In the genomic region with DNA sequence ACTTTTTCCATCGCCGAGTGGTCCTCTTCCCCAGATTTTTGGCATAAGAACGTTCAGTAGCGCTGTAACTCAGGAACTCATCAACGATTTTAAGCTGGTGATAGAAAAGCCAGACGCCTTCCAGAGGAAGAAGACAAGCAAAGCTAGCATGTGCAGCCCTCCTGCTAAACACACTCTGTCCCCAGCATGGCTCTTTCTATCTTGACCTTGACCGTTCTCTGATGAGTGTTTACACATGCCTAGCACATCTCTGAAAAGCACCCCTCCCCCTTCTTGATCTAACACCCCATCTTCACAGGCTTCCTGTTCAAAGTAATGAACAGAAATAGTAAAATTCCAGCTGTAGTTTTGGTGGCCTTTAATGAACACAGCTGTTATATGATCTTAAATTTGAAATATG, we compare ENCODE assay signal across 32 mouse cellular contexts. TPM values are rescaled to one million over a fixed set of nuclear protein-coding genes. Genes with fewer than 3 reads are reported as not detected.
A peak's percentile ranks its signal among the peaks of the same experiment; 100 is the strongest.
DNase-seq lines count a peak whose midpoint lies in the region; ATAC-seq and TF ChIP-seq lines count a peak whose summit lies in the region.
"Had no signal": no experiment of that assay in that cellular context is flagged by ENCODE, and none has a peak within 500 bp of the region (broad histone marks: within the 10 kb centered on the region; RNA-seq: fewer than 3 reads in every experiment).

No protein-coding gene starts in this region.

- no peak for DNase-seq in gastrocnemius, adult 2 months
- DNase-seq in gastrocnemius, adult 8-10 months (ENCODE audit: low spot score in 2 of 2) = no peak
- DNase-seq in heart, postnatal 36 days = no peak
- no peak for DNase-seq in lung, adult 18-20 months
- peak; percentile 46 for DNase-seq in lung, postnatal 36 days
- DNase-seq in thymus, adult 18-20 months = no peak
- DNase-seq: adrenal gland, postnatal 10 days; cerebellum, adult 11-12 months; cerebellum, adult 9-11 months; embryo, embryonic 11 days; gastrocnemius, postnatal 36 days; kidney, adult 11 months; layer of hippocampus, postnatal 36 days; left cerebral cortex, postnatal 4 days; liver, postnatal 0 days; right cerebral cortex, adult 18-20 months; spleen, adult 18-20 months; thymus, postnatal 36 days had no signal

- no peak for ATAC-seq in heart, embryonic 12.5 days (ENCODE audit: insufficient number of reproducible peaks, low FRiP score)
- ATAC-seq in lung, embryonic 15.5 days (ENCODE audit: borderline replicate concordance, extremely low read depth, low FRiP score, low TSS enrichment) = no peak
- ATAC-seq: forebrain, embryonic 14.5 days; inflammation-experienced regulatory T-cells, adult 6 months; liver, embryonic 12.5 days; liver, postnatal 0 days; Patski had no signal

- H3K4me2 ChIP-seq in heart, embryonic 12.5 days = no peak overlapping the region
- H3K4me2 ChIP-seq in lung, embryonic 15.5 days = no peak overlapping the region
- H3K4me2 ChIP-seq: embryonic facial prominence, embryonic 12.5 days; hindbrain, embryonic 15.5 days; kidney, embryonic 15.5 days; liver, embryonic 12.5 days; midbrain, embryonic 12.5 days; neural tube, embryonic 12.5 days had no signal

- peaks cover 64% of the 10 kb centered on the region for H3K4me1 ChIP-seq in heart, embryonic 12.5 days (replicated peaks)
- peaks cover 76% of the 10 kb centered on the region for H3K4me1 ChIP-seq in lung, embryonic 15.5 days

- no peak for TF ChIP-seq CTCF in gastrocnemius, adult 2 months (IDR thresholded peaks at IDR 0.05)

- H3K9me3 ChIP-seq in heart, embryonic 12.5 days (replicated peaks) = no peaks in the 10 kb centered on the region
- H3K9me3 ChIP-seq in lung, embryonic 15.5 days = no peaks in the 10 kb centered on the region
- H3K9me3 ChIP-seq: embryonic facial prominence, embryonic 12.5 days; hindbrain, embryonic 10.5 days; hindbrain, embryonic 15.5 days; kidney, embryonic 15.5 days; liver, embryonic 12.5 days; midbrain, embryonic 12.5 days; neural tube, embryonic 12.5 days had no signal

- H3K27me3 ChIP-seq in heart, embryonic 12.5 days (replicated peaks) = no peaks in the 10 kb centered on the region
- no peaks in the 10 kb centered on the region for H3K27me3 ChIP-seq in lung, embryonic 15.5 days
- H3K27me3 ChIP-seq: embryonic facial prominence, embryonic 12.5 days; hindbrain, embryonic 15.5 days; kidney, embryonic 15.5 days; liver, embryonic 12.5 days; midbrain, embryonic 12.5 days; neural tube, embryonic 12.5 days; Patski had no signal

- H3K9ac ChIP-seq in heart, embryonic 12.5 days = no peak overlapping the region
- no peak overlapping the region for H3K9ac ChIP-seq in lung, embryonic 15.5 days
- H3K9ac ChIP-seq: embryonic facial prominence, embryonic 12.5 days; hindbrain, embryonic 15.5 days; kidney, embryonic 15.5 days; liver, embryonic 12.5 days; liver, postnatal 0 days; midbrain, embryonic 12.5 days; neural tube, embryonic 12.5 days had no signal

- peak overlapping the region; percentile 24; the same call in 1 of the 2 replicates for H3K27ac ChIP-seq in gastrocnemius, adult 2 months
- peak overlapping the region; percentile 41; the same call in 1 of the 2 replicates for H3K27ac ChIP-seq in heart, embryonic 12.5 days (ENCODE audit: poor library complexity, severe bottlenecking)
- H3K27ac ChIP-seq in lung, embryonic 15.5 days = 0 out of 2 replicates have a peak overlapping the region, but pooled peaks have one; percentile 4
- H3K27ac ChIP-seq: embryonic facial prominence, embryonic 12.5 days; hindbrain, embryonic 10.5 days; hindbrain, embryonic 15.5 days; liver, embryonic 12.5 days; midbrain, embryonic 12.5 days; neural tube, embryonic 12.5 days had no signal

- intact Hi-C loops in gastrocnemius, adult 2 months (cut with DNase I) = no loop called here
- intact Hi-C loops in heart, postnatal 36 days (cut with DNase I) = no loop called here

- no peaks in the 10 kb centered on the region for H3K36me3 ChIP-seq in heart, embryonic 12.5 days
- no peaks in the 10 kb centered on the region for H3K36me3 ChIP-seq in lung, embryonic 15.5 days
- H3K36me3 ChIP-seq: embryonic facial prominence, embryonic 12.5 days; hindbrain, embryonic 15.5 days; midbrain, embryonic 12.5 days; neural tube, embryonic 12.5 days had no signal

- H3K4me3 ChIP-seq in gastrocnemius, adult 2 months = no peak overlapping the region
- no peak overlapping the region for H3K4me3 ChIP-seq in heart, embryonic 12.5 days
- H3K4me3 ChIP-seq in lung, embryonic 15.5 days = no peak overlapping the region
- H3K4me3 ChIP-seq: embryonic facial prominence, embryonic 12.5 days; hindbrain, embryonic 10.5 days; hindbrain, embryonic 15.5 days; kidney, embryonic 15.5 days; liver, embryonic 12.5 days; midbrain, embryonic 12.5 days; myocyte; neural tube, embryonic 12.5 days had no signal

- 39% methylated on average over 7 of the region's 7 CpGs for WGBS in heart, embryonic 12.5 days
- 26% methylated on average over 7 of the region's 7 CpGs for WGBS in lung, embryonic 15.5 days

RNA-seq across cellular contexts. Expression of a gene that starts 35.1 kb away (rescaled TPM):
- total RNA-seq in gastrocnemius, adult 2 months (2021) = 10 to 100 TPM in 1 of 2 experiments, 1 to 10 TPM in 1; 6.8 to 15.0 TPM
- total RNA-seq in gastrocnemius, adult 8-10 months (2022) = 10 to 100 TPM in 2 of 4 experiments, 1 to 10 TPM in 2; 8.4 to 11.1 (median 9.9) TPM
- 0.91 and 1.9 TPM in 2 replicates for polyA plus RNA-seq in heart, embryonic 12.5 days (2016; fragmentation: Nextera tagmentation; extraction: Ambion mirVana)
- 10 to 100 TPM; 22.2 to 24.0 TPM for total RNA-seq in heart, postnatal 36 days (2021)
- polyA plus RNA-seq in lung, embryonic 15.5 days (2015; fragmentation: Nextera tagmentation; extraction: Ambion mirVana) = 2.7 and 3.9 TPM in 2 replicates
- total RNA-seq: MEL had no signal
